Mouse (Mus musculus): ENCODE data around the gene Slc25a10. TPM values are rescaled to one million over a fixed set of nuclear protein-coding genes. Genes with fewer than 3 reads are reported as not detected.

The Slc25a10 gene
- 32.1 and 45.0 TPM in 2 replicates for polyA plus RNA-seq (2015; fragmentation: Nextera tagmentation; extraction: Ambion mirVana)

DNA sequence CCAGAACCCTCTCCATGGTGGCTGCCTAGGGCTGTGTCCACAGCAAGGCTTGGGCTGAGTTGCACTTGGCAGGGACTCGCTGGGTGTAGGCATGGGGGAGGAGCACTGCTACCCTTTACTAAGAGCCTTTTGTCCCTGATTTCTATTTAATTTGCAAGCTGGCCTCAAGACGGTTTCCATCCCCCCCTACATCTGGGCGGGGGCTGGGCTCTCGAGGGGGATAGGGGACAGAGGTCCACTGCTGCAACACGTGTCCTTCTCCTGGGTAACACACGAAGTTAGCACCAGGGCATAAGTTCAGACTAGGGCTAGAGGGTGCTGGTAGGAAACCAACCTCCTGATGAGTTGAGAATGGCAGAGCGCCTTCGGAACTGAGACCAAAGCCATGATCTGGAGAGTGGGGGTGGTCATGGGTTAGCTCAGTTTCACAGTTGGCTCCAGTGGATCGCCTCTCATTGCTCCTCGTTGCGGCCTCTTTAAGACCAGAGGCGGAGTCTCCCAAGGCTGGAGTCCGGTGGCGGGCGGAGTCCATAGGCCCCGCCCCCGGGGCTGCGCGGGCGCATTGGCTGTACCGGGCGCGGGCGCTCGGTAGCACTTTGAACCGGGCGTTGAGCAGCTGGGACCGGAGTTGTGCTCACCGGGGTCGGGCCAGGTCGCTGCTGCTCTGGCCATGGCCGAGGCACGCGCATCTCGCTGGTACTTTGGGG, at the start of gene Slc25a10:
TSS of gene Slc25a10 (plus strand) at position 524 of the 707 bp plus-strand sequence.
- peaks cover 48% of the 10 kb centered on the region for H3K36me3 ChIP-seq
- under 1% methylated on average over 35 of the region's 35 CpGs for WGBS

DNA sequence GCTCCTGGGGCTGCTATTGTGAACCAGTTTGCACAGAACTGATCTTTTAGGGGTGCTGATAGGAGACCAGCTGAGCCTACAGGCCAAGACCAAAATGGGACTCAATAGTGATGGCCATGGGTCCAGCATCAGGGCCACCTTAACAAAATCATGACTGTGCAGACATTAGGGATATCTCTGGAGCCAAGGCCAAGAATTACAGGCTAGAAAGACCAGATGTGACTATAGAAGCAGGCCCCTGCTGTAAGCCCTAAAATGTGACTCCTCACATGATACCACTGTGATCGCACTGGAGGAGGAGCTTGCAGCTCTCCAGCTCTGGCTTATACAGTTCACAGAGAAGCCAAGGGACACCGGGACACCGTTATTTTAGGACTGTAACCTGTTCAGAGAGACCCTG, 49.3 kb upstream of the Slc25a10 start, which contains the start of gene Tspan10:
TSS of gene Tspan10 (plus strand) at position 301 of the 400 bp plus-strand sequence.
- no peak for ATAC-seq (replicated peaks; ENCODE audit: insufficient number of reproducible peaks, insufficient read depth, low FRiP score, low read depth)
- no peaks in the 10 kb centered on the region for H3K9me3 ChIP-seq (replicated peaks)
- no peak within 1 kb of the TSS for H3K27ac ChIP-seq
- H3K27me3 ChIP-seq = no peaks in the 10 kb centered on the region
- H3K4me2 ChIP-seq = no peak within 1 kb of the TSS
- H3K9ac ChIP-seq = no peak within 1 kb of the TSS
- H3K36me3 ChIP-seq = no peaks in the 10 kb centered on the region
- H3K4me1 ChIP-seq (replicated peaks) = no peaks in the 10 kb centered on the region; the same call in 1 of the 2 replicates
- WGBS = 83% methylated on average over 3 of the region's 3 CpGs
- no peak within 1 kb of the TSS for H3K4me3 ChIP-seq

More for the DNA sequence above, at the start of gene Slc25a10:
- Histone ChIP-seq H3K27me3 (no peaks in the 10 kb centered on the region), H3K4me2 (peak within 1 kb of the TSS; percentile 97), H3K4me1 (replicated peaks) (peaks cover 37% of the 10 kb centered on the region), H3K27ac (peak within 1 kb of the TSS; percentile 85), H3K9me3 (replicated peaks) (no peaks in the 10 kb centered on the region), H3K9ac (peak within 1 kb of the TSS; percentile 89), H3K4me3 (peak within 1 kb of the TSS; percentile 78)
- ATAC-seq (replicated peaks; ENCODE audit: insufficient number of reproducible peaks, insufficient read depth, low FRiP score, low read depth) = peak; percentile 84

DNA sequence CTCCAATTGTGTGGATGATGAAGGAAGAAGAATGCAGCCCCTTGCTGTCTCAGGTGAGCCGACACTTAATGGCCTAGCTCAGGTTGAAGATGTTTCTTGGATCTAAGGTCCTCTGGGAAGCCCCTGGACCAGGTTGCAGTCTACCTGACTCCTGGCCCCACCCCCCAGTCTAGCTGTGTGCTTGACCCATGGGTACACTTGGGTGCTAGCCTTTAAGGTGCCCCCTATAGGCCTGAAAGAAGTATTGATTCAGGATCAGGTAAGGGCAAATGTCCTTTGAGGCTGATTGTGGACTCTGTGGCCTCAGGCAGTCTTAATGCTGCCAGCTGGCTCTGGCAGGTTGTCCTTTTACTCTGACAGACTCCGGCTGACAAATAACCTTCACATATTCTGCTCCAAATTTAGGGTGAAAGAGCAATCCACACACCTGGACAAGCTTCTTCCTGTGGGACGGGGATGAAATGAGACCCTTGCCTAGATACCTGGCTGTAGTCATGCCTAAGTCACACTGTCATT, 48.8 kb upstream of the Slc25a10 start:
- no peaks in the 10 kb centered on the region for H3K36me3 ChIP-seq
- no peak overlapping the region for H3K4me2 ChIP-seq
- no peak for ATAC-seq (replicated peaks; ENCODE audit: insufficient number of reproducible peaks, insufficient read depth, low FRiP score, low read depth)
- H3K9me3 ChIP-seq (replicated peaks) = no peaks in the 10 kb centered on the region
- H3K4me1 ChIP-seq (replicated peaks) = no peaks in the 10 kb centered on the region; the same call in 1 of the 2 replicates
- H3K9ac ChIP-seq = no peak overlapping the region
- no peaks in the 10 kb centered on the region for H3K27me3 ChIP-seq
- WGBS = 90% methylated on average over 3 of the region's 3 CpGs
- no peak overlapping the region for H3K27ac ChIP-seq
- H3K4me3 ChIP-seq = no peak overlapping the region

DNA sequence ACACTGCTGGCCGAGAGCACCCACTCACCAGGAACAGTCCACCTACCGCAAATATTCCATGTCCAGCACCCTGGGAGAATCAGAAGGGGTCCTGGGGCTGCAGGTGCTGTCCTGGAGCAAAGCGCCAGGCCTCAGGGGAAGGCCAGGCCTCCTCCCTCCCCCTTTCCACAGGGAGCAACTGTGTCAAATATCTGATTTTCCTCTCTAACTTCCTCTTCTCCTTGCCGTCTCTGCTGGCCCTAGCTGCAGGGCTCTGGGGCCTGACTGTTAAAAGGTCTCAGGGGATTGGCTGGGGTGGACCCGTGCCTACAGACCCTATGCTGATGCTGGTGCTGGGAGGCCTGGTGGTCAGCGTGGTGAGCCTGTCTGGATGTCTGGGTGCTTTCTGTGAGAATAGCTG, 47.5 kb upstream of the Slc25a10 start:
- no peak overlapping the region for H3K4me2 ChIP-seq
- no peaks in the 10 kb centered on the region for H3K36me3 ChIP-seq
- H3K27ac ChIP-seq = no peak overlapping the region
- no peaks in the 10 kb centered on the region; the same call in 1 of the 2 replicates for H3K4me1 ChIP-seq (replicated peaks)
- no peaks in the 10 kb centered on the region for H3K9me3 ChIP-seq (replicated peaks)
- H3K27me3 ChIP-seq = no peaks in the 10 kb centered on the region
- 68% methylated on average over 6 of the region's 6 CpGs for WGBS
- H3K9ac ChIP-seq = no peak overlapping the region
- no peak for ATAC-seq (replicated peaks; ENCODE audit: insufficient number of reproducible peaks, insufficient read depth, low FRiP score, low read depth)
- H3K4me3 ChIP-seq = no peak overlapping the region

DNA sequence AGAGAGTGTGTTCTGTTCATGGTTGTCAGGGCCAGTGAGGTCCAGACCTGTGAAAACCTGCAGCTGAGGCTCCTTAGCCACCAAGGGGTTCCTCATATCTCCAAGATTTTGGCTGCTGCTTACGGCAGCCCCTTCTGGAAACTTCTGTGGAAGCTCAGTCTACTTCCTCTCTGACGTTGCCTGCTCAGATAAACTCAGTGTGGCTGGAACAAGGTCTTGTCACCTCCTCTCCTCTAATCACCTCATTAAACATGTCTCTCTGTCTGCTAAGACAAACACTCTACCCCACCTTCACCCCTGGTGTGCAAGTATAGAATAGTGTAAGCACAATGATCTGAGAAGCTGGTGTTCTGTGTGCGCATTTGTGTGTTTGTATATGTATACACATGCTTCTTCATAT, 46.2 kb upstream of the Slc25a10 start:
- no peaks in the 10 kb centered on the region for H3K27me3 ChIP-seq
- H3K27ac ChIP-seq = no peak overlapping the region
- H3K9me3 ChIP-seq (replicated peaks) = no peaks in the 10 kb centered on the region
- no peaks in the 10 kb centered on the region for H3K36me3 ChIP-seq
- 44% methylated on average over 3 of the region's 3 CpGs for WGBS
- no peak overlapping the region for H3K4me2 ChIP-seq
- H3K9ac ChIP-seq = no peak overlapping the region
- no peak overlapping the region for H3K4me3 ChIP-seq
- ATAC-seq (replicated peaks; ENCODE audit: insufficient number of reproducible peaks, insufficient read depth, low FRiP score, low read depth) = no peak
- H3K4me1 ChIP-seq (replicated peaks) = no peaks in the 10 kb centered on the region; the same call in 1 of the 2 replicates

DNA sequence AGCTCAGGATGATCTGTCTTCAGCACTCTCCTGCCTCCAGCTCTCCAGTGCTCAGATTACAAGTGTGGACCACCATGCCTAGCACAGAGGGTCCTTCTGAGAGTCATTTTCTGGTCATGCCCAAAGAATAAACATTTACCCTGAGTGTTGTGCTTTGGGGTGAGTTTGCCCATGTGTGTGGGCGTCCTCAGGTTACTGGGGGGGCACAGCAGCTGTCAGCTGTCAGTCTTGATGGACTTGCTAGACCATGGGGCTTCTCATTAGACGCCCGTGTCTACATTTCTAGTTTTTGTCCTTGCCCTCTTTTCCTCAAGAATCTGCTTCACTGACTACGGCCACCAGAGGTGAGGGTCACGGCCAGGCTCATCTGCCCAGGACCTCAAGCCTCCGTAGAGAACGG, 44.5 kb upstream of the Slc25a10 start:
- Histone ChIP-seq H3K9me3 (replicated peaks) (no peaks in the 10 kb centered on the region), H3K4me1 (replicated peaks) (no peaks in the 10 kb centered on the region; the same call in 1 of the 2 replicates), H3K9ac (no peak overlapping the region), H3K4me2 (no peak overlapping the region), H3K36me3 (no peaks in the 10 kb centered on the region), H3K27ac (no peak overlapping the region), H3K4me3 (no peak overlapping the region), H3K27me3 (no peaks in the 10 kb centered on the region)
- WGBS = 75% methylated on average over 7 of the region's 7 CpGs
- no peak for ATAC-seq (replicated peaks; ENCODE audit: insufficient number of reproducible peaks, insufficient read depth, low FRiP score, low read depth)

DNA sequence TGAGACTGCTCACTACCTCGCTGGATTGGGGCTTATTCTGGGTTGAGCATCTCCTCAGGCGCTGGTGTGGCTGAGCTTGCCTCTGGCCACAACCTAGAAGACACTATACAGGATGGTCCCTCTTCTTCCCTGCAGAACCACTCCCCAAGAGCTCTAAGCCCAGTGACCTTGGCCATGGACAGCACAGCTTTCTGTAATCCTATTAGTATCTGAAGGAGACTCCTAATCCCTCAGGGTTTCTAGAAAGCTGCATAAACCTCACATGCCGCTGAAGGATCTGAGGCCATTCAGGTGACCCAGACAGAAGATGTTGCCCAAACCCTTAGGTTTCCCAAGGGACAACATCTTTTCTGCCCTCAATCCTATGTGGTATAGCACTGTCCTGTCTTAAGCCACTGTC, 39.4 kb upstream of the Slc25a10 start:
- WGBS = 60% methylated on average over 3 of the region's 3 CpGs
- H3K36me3 ChIP-seq = peaks cover 3% of the 10 kb centered on the region; the same call in 1 of the 2 replicates
- H3K9ac ChIP-seq = no peak overlapping the region
- ATAC-seq (replicated peaks; ENCODE audit: insufficient number of reproducible peaks, insufficient read depth, low FRiP score, low read depth) = no peak
- H3K4me3 ChIP-seq = no peak overlapping the region
- peaks cover 12% of the 10 kb centered on the region for H3K4me1 ChIP-seq (replicated peaks)
- no peaks in the 10 kb centered on the region for H3K9me3 ChIP-seq (replicated peaks)
- H3K27ac ChIP-seq = no peak overlapping the region
- H3K4me2 ChIP-seq = no peak overlapping the region
- no peaks in the 10 kb centered on the region for H3K27me3 ChIP-seq

DNA sequence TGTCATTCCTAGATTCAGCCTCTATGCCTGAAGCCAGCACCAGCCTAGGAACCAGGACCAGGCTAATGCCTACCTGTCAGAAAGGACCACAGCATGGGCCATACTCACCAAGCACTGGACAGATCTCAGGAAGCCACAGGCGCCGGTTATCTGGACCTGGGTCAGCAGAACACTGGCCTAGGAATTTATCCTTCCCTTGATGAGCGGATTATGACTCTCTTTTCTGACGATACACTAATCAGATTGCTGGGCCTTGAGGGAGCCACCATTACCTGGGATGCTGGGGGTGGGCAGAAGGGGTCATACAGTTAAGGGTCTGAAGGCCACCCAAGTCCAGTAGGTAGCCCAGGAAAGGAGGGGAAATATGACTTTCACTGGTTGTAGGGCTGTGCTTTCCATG, 38.3 kb upstream of the Slc25a10 start, which contains the start of gene Pde6g:
TSS of gene Pde6g (minus strand) at position 195 of the 400 bp plus-strand sequence.
- no peak within 1 kb of the TSS for H3K27ac ChIP-seq
- no peak within 1 kb of the TSS for H3K4me2 ChIP-seq
- no peak for ATAC-seq (replicated peaks; ENCODE audit: insufficient number of reproducible peaks, insufficient read depth, low FRiP score, low read depth)
- H3K9ac ChIP-seq = no peak within 1 kb of the TSS
- H3K9me3 ChIP-seq (replicated peaks) = no peaks in the 10 kb centered on the region
- H3K27me3 ChIP-seq = no peaks in the 10 kb centered on the region
- no peak within 1 kb of the TSS for H3K4me3 ChIP-seq
- peaks cover 3% of the 10 kb centered on the region; the same call in 1 of the 2 replicates for H3K36me3 ChIP-seq
- peaks cover 14% of the 10 kb centered on the region for H3K4me1 ChIP-seq (replicated peaks)
- WGBS = 76% methylated on average over 4 of the region's 4 CpGs

DNA sequence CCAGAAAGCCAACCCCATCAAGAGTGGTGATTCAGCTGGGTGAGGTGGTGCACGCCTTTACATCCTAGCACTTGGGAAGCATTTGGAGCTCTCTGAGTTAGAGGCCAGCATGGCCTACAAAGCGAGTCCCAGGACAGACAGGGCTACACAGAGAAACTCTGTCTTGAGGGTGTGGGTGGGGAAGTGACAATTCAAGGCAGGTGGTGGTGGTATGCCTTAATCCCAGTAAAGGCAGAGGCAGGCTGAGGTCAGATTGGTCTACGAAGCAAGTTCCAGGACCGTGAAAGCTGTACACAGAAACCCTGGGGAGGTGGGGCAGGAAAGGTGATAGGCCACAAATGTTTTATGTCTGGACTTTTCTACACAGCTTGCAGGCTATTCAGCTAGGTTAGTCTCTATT, 36.7 kb upstream of the Slc25a10 start:
- Histone ChIP-seq H3K27me3 (no peaks in the 10 kb centered on the region), H3K27ac (no peak overlapping the region), H3K4me3 (no peak overlapping the region), H3K36me3 (peaks cover 5% of the 10 kb centered on the region; the same call in 1 of the 2 replicates), H3K4me1 (replicated peaks) (peaks cover 27% of the 10 kb centered on the region), H3K9ac (no peak overlapping the region), H3K4me2 (no peak overlapping the region), H3K9me3 (replicated peaks) (no peaks in the 10 kb centered on the region)
- no peak for ATAC-seq (replicated peaks; ENCODE audit: insufficient number of reproducible peaks, insufficient read depth, low FRiP score, low read depth)
- WGBS = 90% methylated on average over 4 of the region's 4 CpGs

DNA sequence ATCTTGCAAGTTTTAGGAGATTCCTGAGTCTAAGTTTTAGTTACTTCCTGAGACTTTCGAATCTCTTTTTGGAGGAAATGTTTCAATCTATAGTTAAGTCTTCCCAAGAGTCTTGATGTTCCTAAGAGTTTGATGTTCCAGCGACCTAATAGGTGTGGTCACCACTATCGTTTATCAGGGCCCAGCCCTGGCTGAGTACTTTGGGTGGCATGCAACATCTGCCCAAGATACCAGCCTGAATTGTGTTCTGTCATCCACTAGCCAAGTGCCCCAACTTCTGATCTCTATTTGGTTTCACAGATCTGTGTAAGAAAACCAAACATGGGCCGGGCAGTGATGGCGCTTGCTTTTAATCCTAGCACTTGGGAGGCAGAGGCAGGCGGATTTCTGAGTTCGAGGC, 36.2 kb upstream of the Slc25a10 start:
- Histone ChIP-seq H3K27ac (no peak overlapping the region), H3K9ac (no peak overlapping the region), H3K4me2 (no peak overlapping the region), H3K4me1 (replicated peaks) (peaks cover 27% of the 10 kb centered on the region), H3K27me3 (no peaks in the 10 kb centered on the region), H3K36me3 (peaks cover 7% of the 10 kb centered on the region; the same call in 1 of the 2 replicates), H3K9me3 (replicated peaks) (no peaks in the 10 kb centered on the region), H3K4me3 (no peak overlapping the region)
- no peak for ATAC-seq (replicated peaks; ENCODE audit: insufficient number of reproducible peaks, insufficient read depth, low FRiP score, low read depth)
- 91% methylated on average over 7 of the region's 7 CpGs for WGBS

DNA sequence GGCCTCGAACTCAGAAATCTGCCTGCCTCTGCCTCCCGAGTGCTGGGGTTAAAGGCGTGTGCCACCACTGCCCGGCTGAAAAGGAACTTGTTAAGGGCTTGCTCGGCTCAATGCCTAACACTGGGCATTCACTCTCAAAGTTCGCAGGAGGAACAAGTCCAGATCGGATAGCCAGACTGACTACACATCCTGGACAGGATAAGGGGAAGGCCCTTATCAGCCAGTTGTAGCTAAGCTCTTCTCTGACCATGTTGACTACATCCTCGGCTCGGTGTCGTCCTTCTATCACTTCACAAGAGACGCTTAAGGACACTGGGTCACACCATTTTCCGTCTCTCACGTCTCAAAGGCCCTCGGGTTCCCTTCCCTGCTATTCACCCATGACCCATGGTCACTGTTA, 34.3 kb upstream of the Slc25a10 start:
- 0 out of 2 replicates have a peak, but pooled peaks have one; percentile 25 for ATAC-seq (replicated peaks; ENCODE audit: insufficient number of reproducible peaks, insufficient read depth, low FRiP score, low read depth)
- 21% methylated on average over 14 of the region's 14 CpGs for WGBS

More for the DNA sequence above, 34.3 kb upstream of the Slc25a10 start:
- H3K4me1 ChIP-seq (replicated peaks) = peaks cover 27% of the 10 kb centered on the region
- H3K9ac ChIP-seq = peak overlapping the region; percentile 95
- no peaks in the 10 kb centered on the region for H3K9me3 ChIP-seq (replicated peaks)
- peaks cover 21% of the 10 kb centered on the region for H3K36me3 ChIP-seq
- H3K27me3 ChIP-seq = no peaks in the 10 kb centered on the region
- H3K4me3 ChIP-seq = peak overlapping the region; percentile 89
- peak overlapping the region; percentile 89 for H3K4me2 ChIP-seq
- peak overlapping the region; percentile 95 for H3K27ac ChIP-seq

All from heart, embryonic 15.5 days (tissue).